Mouse (Mus musculus) liver, embryonic 14.5 days (tissue): Measurements from ENCODE around the gene Nkd2. TPM values are rescaled to one million over a fixed set of nuclear protein-coding genes. Genes with fewer than 3 reads are reported as not detected.

ENCODE experiments used
- ATAC-seq: fragments of 200-750 bp; cut with Nextera tagmentation; 2 replicates; pipeline ENCODE4 v1.8.0; 2017; ENCODE audit warnings: moderate number of reproducible peaks, mild to moderate bottlenecking, moderate library complexity; ENCODE audit not compliant: insufficient read depth
- DNase-seq, 3 experiments: peaks; one replicate each; pipeline ENCODE4 v3.0.0-alpha.2; 2012 to 2013; ENCODE audit warnings: low read depth in 3 of 3, low spot score in 3 of 3
- H3K27ac ChIP-seq: fragments of 300-500 bp; sonication (generic); 2 replicates; pipeline ENCODE4 v1.5.1; 2014; ENCODE audit warnings: moderate library complexity, mild to moderate bottlenecking, control low read depth, inconsistent platforms
- H3K27me3 ChIP-seq: fragments of 300-500 bp; sonication (generic); 2 replicates; pipeline ENCODE4 v1.6.1; 2014; ENCODE audit warnings: mild to moderate bottlenecking, low read length, moderate library complexity; ENCODE audit not compliant: control insufficient read depth, insufficient read depth
- H3K36me3 ChIP-seq: fragments of 300-500 bp; sonication (generic); replicated peaks from 2 replicates; pipeline ENCODE4 v1.6.1; 2014; ENCODE audit warnings: low read depth; ENCODE audit not compliant: control insufficient read depth, insufficient read depth
- H3K4me1 ChIP-seq, 2 experiments: fragments of 200-500 bp in 1 of 2; fragments of 300-500 bp in 1 of 2; sonication (generic) in 1 of 2; replicated peaks; 2 replicates each; pipeline ENCODE4 v1.6.1; 2012 to 2014; ENCODE audit warnings: antibody characterized with exemption in 1 of 2, inconsistent platforms in 1 of 2, low read length in 1 of 2; ENCODE audit not compliant: control insufficient read depth in 2 of 2, insufficient read depth in 2 of 2
- H3K4me2 ChIP-seq: fragments of 300-500 bp; sonication (generic); 2 replicates; pipeline ENCODE4 v1.6.1; 2014; ENCODE audit warnings: low read depth, mild to moderate bottlenecking, control low read depth, moderate library complexity
- H3K4me3 ChIP-seq, 2 experiments: fragments of 200-500 bp in 1 of 2; fragments of 300-500 bp in 1 of 2; sonication (generic) in 1 of 2; 2 replicates each; pipeline ENCODE4 v1.5.1; 2012 to 2014; ENCODE audit warnings: low read depth in 2 of 2, low read length in 2 of 2, mild to moderate bottlenecking in 2 of 2, control low read depth in 1 of 2, inconsistent platforms in 1 of 2, moderate library complexity in 1 of 2; ENCODE audit not compliant: insufficient read depth in 1 of 2
- H3K9ac ChIP-seq: fragments of 300-500 bp; sonication (generic); replicated peaks from 2 replicates; pipeline ENCODE4 v1.6.1; 2014; ENCODE audit warnings: mild to moderate bottlenecking, control low read depth, moderate library complexity
- H3K9me3 ChIP-seq: fragments of 300-500 bp; sonication (generic); 2 replicates; pipeline ENCODE4 v1.6.1; 2016; ENCODE audit warnings: low read length, mixed read lengths; ENCODE audit not compliant: control insufficient read depth
- CTCF ChIP-seq: IDR thresholded peaks from 2 replicates; pipeline ENCODE4 v1.5.1; 2016; ENCODE audit warnings: antibody characterized with exemption, low read depth, control low read depth
- EP300 ChIP-seq: IDR thresholded peaks from 2 replicates; pipeline ENCODE4 v1.6.1; 2016; ENCODE audit warnings: antibody characterized with exemption, low read depth
- WGBS: fragments of 180-500 bp; shearing (Covaris S2); extraction: QIAGEN DNeasy Blood & Tissue Kit; methylation state at CpG from one replicate; pipeline ENCODE4 v1.1.7; 2014; ENCODE audit not compliant: insufficient replicate concordance; 5-methylcytosine and 5-hydroxymethylcytosine counted together
- polyA plus RNA-seq, 2 experiments: library from polyadenylated mRNA; depleted of rRNA in 1 of 2; stranded (reverse) in 1 of 2; unstranded in 1 of 2; fragments of >200 nt; fragmentation: Nextera tagmentation in 1 of 2; extraction: Ambion mirVana in 1 of 2; gene quantifications; 2 replicates each; pipeline versions ENCODE4 v1.2.1 to v1.2.3; 2012 to 2014

Gene Nkd2
- polyA plus RNA-seq, 2 experiments, result 0.15 to 0.19 TPM

- no peak overlapping the region for H3K4me3 ChIP-seq
- ATAC-seq, result no peak
- H3K4me2 ChIP-seq, result no peak overlapping the region
- H3K36me3 ChIP-seq, result no peaks in the 10 kb centered on the region
- no peak for DNase-seq
- H3K27ac ChIP-seq, result no peak overlapping the region
- no peaks in the 10 kb centered on the region for H3K9me3 ChIP-seq
- TF ChIP-seq CTCF (no peak), EP300 (no peak)
- H3K9ac ChIP-seq, result no peak overlapping the region
- H3K4me1 ChIP-seq, result no peaks in the 10 kb centered on the region
- H3K27me3 ChIP-seq, result peaks cover 22% of the 10 kb centered on the region
Observed at GRCm38 (mm10) chr13:73842696-73843095, 4.7 kb downstream of the Nkd2 start.

GRCm38 (mm10) chr13:73839740-73840139, 7.7 kb downstream of the Nkd2 start:
- Histone ChIP-seq H3K4me3 (no peak overlapping the region), H3K27me3 (no peaks in the 10 kb centered on the region), H3K9ac (no peak overlapping the region), H3K4me2 (no peak overlapping the region), H3K36me3 (no peaks in the 10 kb centered on the region), H3K27ac (no peak overlapping the region), H3K9me3 (no peaks in the 10 kb centered on the region), H3K4me1 (no peaks in the 10 kb centered on the region)
- WGBS, result 61% methylated on average over 4 of the region's 4 CpGs
- ATAC-seq (no peak), DNase-seq (no peak)
- TF ChIP-seq CTCF (no peak), EP300 (no peak)

GRCm38 (mm10) chr13:73839137-73839548, 8.3 kb downstream of the Nkd2 start:
- no peak for DNase-seq
- Histone ChIP-seq H3K36me3 (no peaks in the 10 kb centered on the region), H3K4me3 (no peak overlapping the region), H3K9ac (no peak overlapping the region), H3K4me1 (no peaks in the 10 kb centered on the region), H3K27ac (no peak overlapping the region), H3K9me3 (no peaks in the 10 kb centered on the region), H3K4me2 (no peak overlapping the region), H3K27me3 (no peaks in the 10 kb centered on the region)
- no peak for TF ChIP-seq CTCF
- no peak for TF ChIP-seq EP300
- ATAC-seq, result no peak
- WGBS, result 71% methylated on average over 11 of the region's 11 CpGs

- DNase-seq, result no peak
- no peak for ATAC-seq
- no peaks in the 10 kb centered on the region for H3K4me1 ChIP-seq
- no peaks in the 10 kb centered on the region for H3K36me3 ChIP-seq
- H3K4me2 ChIP-seq, result no peak overlapping the region
- H3K9me3 ChIP-seq, result no peaks in the 10 kb centered on the region
- H3K9ac ChIP-seq, result no peak overlapping the region
- no peaks in the 10 kb centered on the region for H3K27me3 ChIP-seq
- H3K4me3 ChIP-seq, result no peak overlapping the region
- TF ChIP-seq EP300 (no peak), CTCF (no peak)
- no peak overlapping the region for H3K27ac ChIP-seq
- WGBS, result 53% methylated on average over 8 of the region's 8 CpGs
Observed at GRCm38 (mm10) chr13:73837708-73838107, 9.7 kb downstream of the Nkd2 start.

- no peak for DNase-seq
- no peak overlapping the region for H3K4me2 ChIP-seq
- H3K27ac ChIP-seq, result no peak overlapping the region
Observed at GRCm38 (mm10) chr13:73836491-73836890, 10.9 kb downstream of the Nkd2 start.

More at GRCm38 (mm10) chr13:73836491-73836890, 10.9 kb downstream of the Nkd2 start:
- 62% methylated on average over 6 of the region's 6 CpGs for WGBS
- no peaks in the 10 kb centered on the region for H3K4me1 ChIP-seq
- TF ChIP-seq CTCF (no peak), EP300 (no peak)
- H3K27me3 ChIP-seq, result no peaks in the 10 kb centered on the region
- ATAC-seq, result no peak
- no peak overlapping the region for H3K9ac ChIP-seq
- H3K36me3 ChIP-seq, result no peaks in the 10 kb centered on the region
- H3K9me3 ChIP-seq, result no peaks in the 10 kb centered on the region
- no peak overlapping the region for H3K4me3 ChIP-seq
